Mouse (Mus musculus): ENCODE data around the gene Sugp2. TPM values are rescaled to one million over a fixed set of nuclear protein-coding genes. Genes with fewer than 3 reads are reported as not detected.
"Not testable (repeated sequence)": the region's sequence is repeated elsewhere in the genome, so short reads cannot be mapped to it uniquely, and the experiment has no call there.

The Sugp2 gene
- total RNA-seq (2017) = 39.7 and 43.2 TPM in 2 replicates

DNA sequence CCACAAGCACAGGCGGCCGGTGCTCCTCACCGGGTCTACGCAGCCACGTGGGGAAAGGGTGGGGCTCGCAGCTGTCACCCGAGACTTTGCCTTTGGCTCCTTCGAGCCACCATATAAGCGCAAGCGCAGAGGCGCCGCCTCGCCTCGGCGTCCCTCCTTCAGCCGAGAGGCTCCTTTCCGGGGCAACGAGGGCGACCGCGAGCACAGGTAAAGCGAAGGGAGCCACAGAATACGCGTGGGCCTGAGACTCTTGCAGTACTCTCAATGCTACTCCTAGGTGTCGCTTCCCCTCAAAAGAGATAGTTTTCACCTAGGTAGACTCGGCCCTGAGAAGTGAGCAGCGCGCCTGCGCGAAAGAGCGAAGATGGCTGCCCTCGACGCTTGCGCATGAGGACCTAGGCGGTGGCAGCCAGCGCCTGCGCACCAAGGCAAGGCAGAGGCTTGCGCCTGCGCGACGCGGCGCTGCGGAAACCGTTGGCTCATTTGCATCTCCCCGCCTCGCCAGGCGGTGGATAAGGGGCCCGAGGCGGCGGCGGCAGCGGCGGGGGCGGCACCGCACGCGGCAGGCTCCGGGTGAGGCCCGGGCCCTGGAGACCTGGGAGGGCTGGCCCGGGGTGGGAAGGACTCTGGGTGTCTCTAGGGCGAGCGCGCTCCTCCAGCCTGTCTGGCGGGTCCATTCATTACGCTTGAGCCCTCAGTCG is at the start of gene Sugp2, which contains the start of gene Armc6:
Gene Sugp2, plus strand, starts transcription at position 147 of the 701 bp plus-strand sequence.
Gene Armc6, minus strand, starts transcription at position 387 of the 701 bp plus-strand sequence.
- peak; percentile 82 for ATAC-seq (ENCODE audit: extremely low read depth, insufficient number of reproducible peaks, low FRiP score, poor library complexity, severe bottlenecking)

- ATAC-seq (ENCODE audit: extremely low read depth, insufficient number of reproducible peaks, low FRiP score, poor library complexity, severe bottlenecking) = no peak
Measured at GRCm38 (mm10) chr8:70188707-70189106, 45.3 kb upstream of the Sugp2 start.

DNA sequence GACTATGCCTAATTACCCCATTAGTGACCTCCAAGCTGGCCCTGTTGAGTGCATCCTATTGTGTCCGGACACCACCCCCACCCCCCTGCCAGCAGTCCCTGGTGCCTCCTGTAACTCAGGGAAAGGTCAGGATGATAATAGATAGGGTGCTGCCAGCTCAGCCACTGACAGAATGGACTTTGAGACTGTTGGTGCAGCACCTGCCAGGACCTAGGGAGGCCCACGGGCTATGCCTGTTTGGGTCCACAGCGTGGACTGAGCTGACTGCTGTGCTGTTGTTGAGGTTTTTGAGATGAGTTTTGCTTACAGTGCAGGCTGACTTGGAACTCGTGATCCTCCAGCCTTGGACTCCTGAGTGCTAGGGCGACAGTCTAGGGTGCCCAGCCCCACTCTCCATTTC is 40.8 kb upstream of the Sugp2 start:
- no peak for ATAC-seq (ENCODE audit: extremely low read depth, insufficient number of reproducible peaks, low FRiP score, poor library complexity, severe bottlenecking)

DNA sequence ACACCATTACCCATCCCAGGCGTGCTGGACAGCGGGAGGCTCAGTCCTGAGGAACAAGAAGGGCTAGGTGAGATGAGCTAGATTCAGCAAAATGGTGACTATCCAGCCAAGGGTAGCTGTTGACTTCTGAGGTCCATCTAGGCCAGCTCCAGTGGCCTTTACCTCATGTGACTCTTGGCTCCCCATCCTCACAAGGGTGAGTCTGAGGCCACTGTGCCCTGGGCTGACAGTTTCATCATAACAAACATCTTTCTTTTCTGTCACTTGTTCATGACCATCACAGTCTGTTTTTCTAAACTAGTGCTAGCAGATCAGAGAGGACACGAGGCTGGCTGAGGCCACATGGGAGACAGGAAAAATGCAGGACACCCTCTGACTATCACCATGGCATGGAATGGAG is 39.8 kb upstream of the Sugp2 start:
- ATAC-seq (ENCODE audit: extremely low read depth, insufficient number of reproducible peaks, low FRiP score, poor library complexity, severe bottlenecking) = no peak

DNA sequence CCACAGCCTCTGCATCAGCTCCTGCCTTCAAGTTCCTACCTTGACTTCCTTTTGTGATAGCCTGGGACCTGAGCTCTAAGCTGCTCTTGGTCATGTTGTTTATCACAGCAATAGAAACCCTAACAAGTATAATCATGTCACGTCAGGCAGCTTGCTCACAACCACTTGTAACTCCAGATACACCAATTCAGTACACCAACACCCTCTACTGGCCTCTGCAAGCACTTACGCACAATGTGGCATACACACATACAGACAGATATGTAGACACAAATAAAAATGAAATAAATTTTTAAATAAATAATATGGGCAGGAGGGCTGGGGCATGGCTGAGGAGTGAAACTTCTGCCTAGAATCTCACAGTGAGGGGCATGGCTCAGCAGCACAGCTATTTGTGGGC is 38.3 kb upstream of the Sugp2 start:
- ATAC-seq (ENCODE audit: extremely low read depth, insufficient number of reproducible peaks, low FRiP score, poor library complexity, severe bottlenecking) = no peak

- ATAC-seq (ENCODE audit: extremely low read depth, insufficient number of reproducible peaks, low FRiP score, poor library complexity, severe bottlenecking) = no peak
Measured at GRCm38 (mm10) chr8:70197603-70198002, 36.4 kb upstream of the Sugp2 start.

DNA sequence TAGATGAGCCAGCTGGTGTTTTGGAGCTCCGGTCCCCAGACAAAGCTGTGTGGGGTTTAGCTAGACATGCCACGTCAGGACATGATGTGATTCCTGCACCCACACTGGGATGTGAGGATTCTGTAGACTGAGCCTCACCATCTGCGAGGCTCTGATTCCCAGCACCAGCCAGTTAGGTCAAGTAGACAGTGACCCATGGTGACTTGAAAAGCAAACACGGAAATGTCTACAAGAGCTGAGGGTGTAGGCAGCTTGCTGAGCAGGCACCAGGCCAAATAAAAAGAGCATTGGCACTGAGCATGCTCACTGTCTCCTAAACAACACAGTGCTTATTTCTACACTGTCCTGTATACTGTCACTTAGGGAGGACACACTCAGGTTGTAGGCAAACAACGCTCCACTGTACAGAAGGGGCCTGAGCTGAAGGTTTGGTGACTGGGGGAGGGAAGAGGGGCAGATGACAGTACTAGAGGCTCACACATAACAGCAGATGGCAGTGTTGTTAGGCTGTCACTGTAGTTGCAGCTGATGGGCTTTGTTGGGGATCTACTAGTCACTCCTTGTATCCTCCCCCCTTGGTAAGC is 33.8 kb upstream of the Sugp2 start:
- ATAC-seq (ENCODE audit: extremely low read depth, insufficient number of reproducible peaks, low FRiP score, poor library complexity, severe bottlenecking) = 0 out of 2 replicates have a peak, but pooled peaks have one; percentile 18

GRCm38 (mm10) chr8:70201417-70201816 is 32.6 kb upstream of the Sugp2 start:
- ATAC-seq (ENCODE audit: extremely low read depth, insufficient number of reproducible peaks, low FRiP score, poor library complexity, severe bottlenecking) = no peak

- no peak for ATAC-seq (ENCODE audit: extremely low read depth, insufficient number of reproducible peaks, low FRiP score, poor library complexity, severe bottlenecking)
Measured at GRCm38 (mm10) chr8:70203072-70203471, 31.0 kb upstream of the Sugp2 start.

- ATAC-seq (ENCODE audit: extremely low read depth, insufficient number of reproducible peaks, low FRiP score, poor library complexity, severe bottlenecking) = no peak
Measured at GRCm38 (mm10) chr8:70204757-70205156, 29.3 kb upstream of the Sugp2 start.

- ATAC-seq (ENCODE audit: extremely low read depth, insufficient number of reproducible peaks, low FRiP score, poor library complexity, severe bottlenecking) = no peak
Measured at GRCm38 (mm10) chr8:70208130-70208529, 25.9 kb upstream of the Sugp2 start.

DNA sequence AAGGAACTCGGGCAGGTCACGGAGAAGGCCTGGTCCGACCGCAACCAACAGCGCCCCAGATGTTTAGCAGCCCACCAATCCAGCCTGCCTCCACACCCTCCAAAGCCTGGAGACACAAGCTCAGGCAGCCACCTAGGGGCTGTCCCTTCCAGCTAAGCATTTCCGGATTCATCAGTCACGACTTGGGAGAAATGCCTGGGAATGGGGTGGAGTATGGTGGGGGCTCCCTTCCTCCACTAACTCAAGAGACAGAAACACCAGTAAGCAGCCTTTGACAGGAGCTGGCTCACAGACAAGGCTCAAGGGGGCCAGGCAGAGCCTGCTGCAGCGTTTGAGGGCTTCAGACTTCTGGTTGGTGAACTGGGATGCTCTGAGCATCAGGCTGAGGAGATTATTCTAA is 23.5 kb upstream of the Sugp2 start:
- no peak for ATAC-seq (ENCODE audit: extremely low read depth, insufficient number of reproducible peaks, low FRiP score, poor library complexity, severe bottlenecking)

GRCm38 (mm10) chr8:70211275-70211674 is 22.8 kb upstream of the Sugp2 start:
- no peak for ATAC-seq (ENCODE audit: extremely low read depth, insufficient number of reproducible peaks, low FRiP score, poor library complexity, severe bottlenecking)

DNA sequence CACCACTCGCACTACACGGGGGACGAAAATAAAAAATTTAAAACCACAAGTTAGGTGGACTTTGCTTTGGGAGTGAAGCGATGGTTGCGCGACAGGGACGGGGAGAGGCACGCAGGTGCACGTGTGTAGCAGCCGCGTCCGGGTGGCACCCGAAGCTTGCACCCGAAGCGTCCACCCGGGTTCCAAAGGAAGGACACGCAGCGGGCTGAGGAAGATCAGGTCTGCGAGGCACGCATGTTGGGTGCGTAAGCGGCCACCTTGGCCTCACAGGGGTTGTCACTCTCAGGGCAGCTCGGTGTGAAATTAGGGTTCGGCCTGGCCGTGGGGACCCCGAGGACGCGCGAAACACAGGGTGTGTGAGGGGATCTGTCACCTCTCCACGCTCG is 22.3 kb upstream of the Sugp2 start:
- no peak for ATAC-seq (ENCODE audit: extremely low read depth, insufficient number of reproducible peaks, low FRiP score, poor library complexity, severe bottlenecking)

DNA sequence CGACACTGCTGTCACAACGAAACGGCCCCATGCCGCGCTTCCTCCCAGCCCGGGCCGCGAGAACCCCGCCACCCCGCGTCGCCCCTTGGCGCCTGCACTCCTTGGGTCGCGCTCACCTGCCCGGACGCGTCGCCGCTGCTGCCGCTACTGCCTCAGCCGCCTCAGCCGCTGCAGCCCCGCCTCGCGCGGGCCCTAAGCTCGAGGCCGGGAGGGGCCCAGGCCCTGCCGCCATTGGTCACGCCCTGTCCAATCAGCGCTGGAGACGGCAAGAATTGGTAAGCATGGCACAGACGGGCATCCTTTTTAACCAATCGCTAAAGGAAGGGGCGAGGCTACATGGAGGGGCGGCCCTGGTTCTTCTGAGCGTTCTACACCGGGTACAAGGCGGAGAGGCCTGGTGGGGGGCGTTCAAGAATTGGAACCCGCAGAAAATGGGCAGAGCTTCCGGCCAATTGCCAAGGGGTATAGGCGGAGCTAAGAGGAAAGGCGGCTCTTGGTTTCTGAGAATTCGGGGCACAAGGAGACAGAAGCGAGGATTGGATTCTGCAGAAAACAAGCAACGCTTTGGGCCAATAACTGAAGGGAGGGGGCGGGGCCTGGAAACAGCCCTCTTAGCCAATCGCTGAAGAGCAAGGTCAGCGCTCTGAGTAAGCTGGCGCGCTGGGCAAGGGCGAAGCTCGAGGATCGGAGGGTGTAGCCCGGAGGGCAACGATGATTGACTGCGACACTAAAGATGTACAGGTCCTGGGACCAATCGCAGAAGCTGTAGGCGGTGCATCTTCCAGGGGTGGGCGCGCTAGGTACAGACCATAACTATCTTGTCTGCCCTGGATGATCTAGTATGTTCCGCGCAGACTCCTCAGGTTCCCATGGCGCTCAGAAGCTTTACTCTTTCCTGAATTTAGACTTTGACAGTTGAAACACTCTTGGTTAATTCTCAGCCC is 21.6 kb upstream of the Sugp2 start, which contains the start of gene Slc25a42:
Gene Slc25a42, minus strand, starts transcription at position 194 of the 944 bp plus-strand sequence.
- ATAC-seq (ENCODE audit: extremely low read depth, insufficient number of reproducible peaks, low FRiP score, poor library complexity, severe bottlenecking) = peak; percentile 86

DNA sequence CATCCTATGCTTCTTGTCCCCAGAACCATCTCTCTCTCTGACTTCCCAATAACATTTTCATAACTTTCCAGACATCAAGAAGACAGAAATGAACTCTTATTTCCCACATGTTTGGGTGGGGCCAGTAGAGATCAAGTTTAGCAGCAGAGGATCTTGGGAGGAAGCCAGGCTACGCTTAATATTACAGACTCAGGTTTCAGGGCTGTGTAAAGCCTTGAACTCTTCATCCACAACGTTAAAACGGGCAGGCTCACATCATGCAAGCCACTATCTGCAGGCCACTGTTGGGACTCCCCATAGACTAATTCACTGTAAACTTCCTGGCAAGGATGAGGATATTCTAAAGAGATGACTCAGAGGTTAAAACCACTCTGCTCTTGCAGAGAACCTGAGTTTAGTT is 19.6 kb upstream of the Sugp2 start:
- ATAC-seq (ENCODE audit: extremely low read depth, insufficient number of reproducible peaks, low FRiP score, poor library complexity, severe bottlenecking) = no peak

- no peak for ATAC-seq (ENCODE audit: extremely low read depth, insufficient number of reproducible peaks, low FRiP score, poor library complexity, severe bottlenecking)
Measured at GRCm38 (mm10) chr8:70215092-70215491, 18.9 kb upstream of the Sugp2 start.

- not testable (repeated sequence) for ATAC-seq (ENCODE audit: extremely low read depth, insufficient number of reproducible peaks, low FRiP score, poor library complexity, severe bottlenecking)
Measured at GRCm38 (mm10) chr8:70216161-70216560, 17.9 kb upstream of the Sugp2 start.

DNA sequence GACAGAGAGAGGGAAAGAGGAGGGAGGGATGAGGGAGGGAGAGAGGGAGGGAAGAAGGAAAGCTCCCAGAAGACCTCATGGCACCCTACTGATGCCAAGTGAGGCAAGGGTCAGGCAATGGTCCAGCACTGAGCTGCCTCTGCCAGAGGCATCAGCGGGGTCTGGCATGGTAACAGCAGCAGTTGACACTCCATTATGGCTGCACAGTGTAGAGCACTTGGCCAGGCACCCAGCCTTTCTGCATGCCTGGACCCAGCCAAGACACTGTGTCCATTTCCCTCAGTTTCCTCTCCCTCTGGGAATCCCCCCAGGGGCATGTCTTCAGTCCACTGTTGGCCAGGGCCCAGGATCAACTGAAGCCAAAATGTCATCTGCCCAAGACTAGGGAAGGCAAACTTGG is 17.5 kb upstream of the Sugp2 start:
- ATAC-seq (ENCODE audit: extremely low read depth, insufficient number of reproducible peaks, low FRiP score, poor library complexity, severe bottlenecking) = no peak

DNA sequence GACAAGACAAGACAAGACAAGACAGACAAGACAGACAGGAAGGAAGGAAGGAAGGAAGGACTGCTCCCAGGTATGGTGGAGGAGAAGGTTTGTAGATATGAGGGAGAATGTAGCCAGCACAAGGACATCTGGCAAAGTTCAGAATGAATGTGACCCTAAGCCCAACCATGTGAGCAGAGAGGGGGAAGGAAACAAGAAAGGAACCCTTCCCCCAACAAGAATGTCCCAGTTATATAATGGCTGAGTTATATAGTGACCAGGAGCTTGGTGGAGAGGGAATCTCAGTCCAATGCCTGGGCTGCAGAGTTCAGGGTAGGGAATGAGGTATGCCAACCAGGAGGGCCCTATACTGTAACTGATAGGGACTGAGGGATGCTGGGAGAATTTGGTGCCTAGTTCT is 16.6 kb upstream of the Sugp2 start:
- ATAC-seq (ENCODE audit: extremely low read depth, insufficient number of reproducible peaks, low FRiP score, poor library complexity, severe bottlenecking) = no peak

All from neutrophil, adult 5-6 weeks (primary cell).